Mouse (Mus musculus) heart, embryonic 16.5 days (tissue): Measurements from ENCODE around the gene Heg1. TPM values are rescaled to one million over a fixed set of nuclear protein-coding genes. Genes with fewer than 3 reads are reported as not detected.

Source experiments
- ATAC-seq: fragments of 200-750 bp; cut with Nextera tagmentation; replicated peaks from 2 replicates; pipeline ENCODE4 v1.8.0; 2017; ENCODE audit warnings: moderate number of reproducible peaks; ENCODE audit not compliant: insufficient read depth, low FRiP score; ENCODE audit errors: extremely low read depth
- H3K27ac ChIP-seq: fragments of 300-500 bp; sonication (generic); 2 replicates; pipeline ENCODE4 v1.5.1; 2014; ENCODE audit warnings: mild to moderate bottlenecking, low read length, control low read depth, moderate library complexity
- H3K27me3 ChIP-seq: fragments of 300-500 bp; sonication (generic); 2 replicates; pipeline ENCODE4 v1.6.1; 2014; ENCODE audit warnings: low read length, mixed read lengths; ENCODE audit not compliant: control insufficient read depth, insufficient read depth
- H3K36me3 ChIP-seq: fragments of 300-500 bp; sonication (generic); 2 replicates; pipeline ENCODE4 v1.6.1; 2014; ENCODE audit not compliant: control insufficient read depth, insufficient read depth
- H3K4me1 ChIP-seq: fragments of 300-500 bp; sonication (generic); 2 replicates; pipeline ENCODE4 v1.6.1; 2014; ENCODE audit warnings: low read length, mixed read lengths; ENCODE audit not compliant: control insufficient read depth, insufficient read depth
- H3K4me2 ChIP-seq: fragments of 300-500 bp; sonication (generic); 2 replicates; pipeline ENCODE4 v1.6.1; 2014; ENCODE audit warnings: low read depth, mild to moderate bottlenecking, control low read depth, low read length
- H3K4me3 ChIP-seq: fragments of 300-500 bp; sonication (generic); 2 replicates; pipeline ENCODE4 v1.5.1; 2014; ENCODE audit warnings: mild to moderate bottlenecking, control low read depth, low read length
- H3K9ac ChIP-seq: fragments of 300-500 bp; sonication (generic); 2 replicates; pipeline ENCODE4 v1.6.1; 2014; ENCODE audit warnings: low read length, control low read depth
- H3K9me3 ChIP-seq: fragments of 300-500 bp; sonication (generic); replicated peaks from 2 replicates; pipeline ENCODE4 v1.6.1; 2016; ENCODE audit warnings: low read length; ENCODE audit not compliant: control insufficient read depth
- WGBS: fragments of 180-500 bp; shearing (Covaris S2); extraction: QIAGEN DNeasy Blood & Tissue Kit; methylation state at CpG from one replicate; pipeline ENCODE4 v1.1.7; 2014; 5-methylcytosine and 5-hydroxymethylcytosine counted together
- polyA plus RNA-seq: library from polyadenylated mRNA; unstranded; fragments of >200 nt; fragmentation: Nextera tagmentation; extraction: Ambion mirVana; gene quantifications from 2 replicates; pipeline ENCODE4 v1.2.1, GENCODE M21; 2015

Gene Heg1
- 34.0 and 35.1 TPM in 2 replicates for polyA plus RNA-seq

- WGBS = 1% methylated on average over 19 of the region's 57 CpGs
- H3K27ac ChIP-seq = peak within 1 kb of the TSS; percentile 84
- peak; percentile 81 for ATAC-seq
- H3K4me2 ChIP-seq = peak within 1 kb of the TSS; percentile 71
- H3K9me3 ChIP-seq = no peaks in the 10 kb centered on the region
- peaks cover 38% of the 10 kb centered on the region for H3K4me1 ChIP-seq
- H3K27me3 ChIP-seq = no peaks in the 10 kb centered on the region
- peak within 1 kb of the TSS; percentile 92 for H3K9ac ChIP-seq
- 0 out of 2 replicates have a peak, but pooled peaks cover 2% of the 10 kb centered on the region for H3K36me3 ChIP-seq
- H3K4me3 ChIP-seq = peak within 1 kb of the TSS; percentile 72
Measured at GRCm38 (mm10) chr16:33684162-33684702, at the start of gene Heg1. Gene Heg1, plus strand, starts transcription at chr16:33684370.

DNA sequence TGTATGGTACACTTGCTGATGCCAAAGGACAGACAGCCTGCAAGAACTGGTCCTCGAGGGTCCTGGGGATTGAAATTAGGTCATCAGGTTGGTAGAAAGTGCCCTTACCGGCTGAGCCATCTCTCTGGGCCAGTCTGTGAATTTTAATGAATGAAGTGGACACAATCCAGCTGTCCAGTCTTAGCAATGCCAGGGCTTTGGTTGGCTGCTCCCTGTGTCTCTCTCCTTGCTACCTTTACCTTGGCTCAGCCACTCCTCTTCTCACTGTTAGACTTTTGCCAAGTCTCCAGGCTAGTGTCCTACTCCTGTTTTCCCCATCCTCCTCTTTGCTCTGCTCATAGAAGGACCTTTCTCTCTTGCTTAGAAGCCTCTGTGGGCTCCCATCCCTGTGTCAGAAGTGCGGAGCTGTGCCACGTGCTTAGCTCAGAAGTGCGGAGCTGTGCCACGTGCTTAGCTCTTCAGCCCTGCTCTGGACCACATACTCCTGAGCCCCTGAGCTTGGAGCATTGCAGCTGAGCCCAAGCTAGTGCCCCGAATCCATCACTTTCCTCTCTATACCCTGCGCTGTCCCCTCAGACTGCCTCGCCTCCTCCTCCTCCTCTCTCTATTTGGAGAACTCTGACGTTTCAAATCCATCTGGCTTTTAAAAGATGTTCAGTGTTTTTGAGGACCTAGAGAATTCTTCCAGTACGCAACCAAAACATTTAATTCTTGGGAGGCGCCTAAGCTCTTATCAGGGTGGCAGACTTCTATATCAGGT lies 48.2 kb upstream of the Heg1 start:
- Histone ChIP-seq H3K9me3 (no peaks in the 10 kb centered on the region), H3K4me1 (no peaks in the 10 kb centered on the region; the same call in 1 of the 2 replicates), H3K9ac (no peak overlapping the region), H3K27ac (no peak overlapping the region), H3K4me2 (no peak overlapping the region), H3K27me3 (no peaks in the 10 kb centered on the region), H3K36me3 (no peaks in the 10 kb centered on the region), H3K4me3 (no peak overlapping the region)
- no peak for ATAC-seq
- WGBS = 72% methylated on average over 12 of the region's 12 CpGs

DNA sequence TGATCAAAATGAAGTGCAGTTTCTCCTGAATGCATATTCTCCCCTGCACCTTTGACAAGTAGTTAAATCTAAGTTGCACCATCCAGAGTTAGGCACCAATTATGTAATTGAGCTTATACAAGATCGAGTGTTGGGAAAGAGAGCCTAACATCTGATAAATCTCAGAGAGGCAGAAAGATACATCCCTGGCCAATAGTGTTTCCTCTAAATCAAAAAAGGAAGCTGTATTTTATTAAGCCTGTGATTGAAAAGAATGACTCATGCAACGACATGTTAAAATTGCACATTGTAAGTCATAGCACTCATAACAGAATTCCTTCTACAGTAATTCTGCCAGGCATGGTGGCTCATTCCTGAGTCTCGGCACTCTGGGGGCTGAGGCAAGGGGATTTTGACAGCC lies 42.4 kb upstream of the Heg1 start:
- Histone ChIP-seq H3K36me3 (no peaks in the 10 kb centered on the region; the same call in 1 of the 2 replicates), H3K9me3 (no peaks in the 10 kb centered on the region; the same call in 1 of the 2 replicates), H3K4me3 (no peak overlapping the region), H3K4me2 (no peak overlapping the region), H3K27me3 (no peaks in the 10 kb centered on the region), H3K27ac (no peak overlapping the region), H3K9ac (no peak overlapping the region), H3K4me1 (no peaks in the 10 kb centered on the region; the same call in 1 of the 2 replicates)
- ATAC-seq = no peak
- 50% methylated on average over 3 of the region's 3 CpGs for WGBS

- 88% methylated on average over 6 of the region's 6 CpGs for WGBS
- Histone ChIP-seq H3K27me3 (no peaks in the 10 kb centered on the region), H3K9ac (no peak overlapping the region), H3K27ac (no peak overlapping the region), H3K4me2 (no peak overlapping the region), H3K36me3 (no peaks in the 10 kb centered on the region), H3K9me3 (peaks cover 16% of the 10 kb centered on the region), H3K4me3 (no peak overlapping the region), H3K4me1 (no peaks in the 10 kb centered on the region)
- no peak for ATAC-seq
Measured at GRCm38 (mm10) chr16:33653116-33653515, 31.1 kb upstream of the Heg1 start.

DNA sequence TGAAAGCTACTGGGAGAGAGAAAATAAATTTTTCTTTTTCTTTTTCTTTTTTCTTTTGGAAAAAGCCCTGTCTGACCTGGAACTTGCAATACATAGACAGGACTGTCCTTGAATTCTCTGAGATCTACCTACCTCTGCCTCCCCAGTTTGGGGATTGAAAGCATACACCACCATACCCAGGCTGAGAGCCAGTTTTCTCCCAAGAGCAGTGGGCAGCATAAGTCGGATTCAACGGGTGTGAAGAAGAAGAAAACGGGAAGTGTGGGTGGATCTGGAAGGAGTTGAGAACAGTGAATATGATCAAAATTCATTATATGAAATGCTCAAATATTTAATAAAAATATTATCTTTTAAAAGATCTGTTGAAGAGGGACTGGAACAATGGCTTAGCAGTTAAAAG lies 28.7 kb upstream of the Heg1 start:
- Histone ChIP-seq H3K4me3 (no peak overlapping the region), H3K4me1 (peaks cover 9% of the 10 kb centered on the region), H3K4me2 (no peak overlapping the region), H3K36me3 (no peaks in the 10 kb centered on the region), H3K27ac (no peak overlapping the region), H3K9ac (no peak overlapping the region), H3K9me3 (peaks cover 3% of the 10 kb centered on the region), H3K27me3 (no peaks in the 10 kb centered on the region)
- ATAC-seq = no peak
- WGBS = 90% methylated on average over 3 of the region's 3 CpGs

DNA sequence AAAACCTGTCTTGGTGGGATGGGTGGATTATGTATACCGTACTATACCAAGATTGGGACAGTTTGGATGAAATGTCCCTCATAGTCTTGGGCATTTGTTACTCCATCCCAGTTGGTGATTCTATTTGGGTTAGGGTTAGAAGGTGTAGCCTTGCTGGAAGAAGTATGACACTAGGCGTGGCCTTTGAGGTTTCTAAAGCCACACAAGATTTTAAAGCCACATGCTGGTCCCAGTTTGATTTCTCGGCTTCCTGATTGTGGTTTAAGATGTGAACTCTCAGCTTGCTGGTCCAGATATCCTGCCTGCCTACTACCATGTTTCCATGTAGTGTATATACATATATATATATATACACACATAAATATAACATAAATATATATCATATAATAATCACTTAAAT lies 27.0 kb upstream of the Heg1 start:
- H3K4me2 ChIP-seq = no peak overlapping the region
- no peak for ATAC-seq
- H3K9me3 ChIP-seq = no peaks in the 10 kb centered on the region
- H3K9ac ChIP-seq = no peak overlapping the region
- no peak overlapping the region for H3K27ac ChIP-seq
- H3K36me3 ChIP-seq = no peaks in the 10 kb centered on the region
- 91% methylated on average over 3 of the region's 3 CpGs for WGBS
- no peaks in the 10 kb centered on the region for H3K27me3 ChIP-seq
- no peak overlapping the region for H3K4me3 ChIP-seq
- peaks cover 10% of the 10 kb centered on the region for H3K4me1 ChIP-seq

DNA sequence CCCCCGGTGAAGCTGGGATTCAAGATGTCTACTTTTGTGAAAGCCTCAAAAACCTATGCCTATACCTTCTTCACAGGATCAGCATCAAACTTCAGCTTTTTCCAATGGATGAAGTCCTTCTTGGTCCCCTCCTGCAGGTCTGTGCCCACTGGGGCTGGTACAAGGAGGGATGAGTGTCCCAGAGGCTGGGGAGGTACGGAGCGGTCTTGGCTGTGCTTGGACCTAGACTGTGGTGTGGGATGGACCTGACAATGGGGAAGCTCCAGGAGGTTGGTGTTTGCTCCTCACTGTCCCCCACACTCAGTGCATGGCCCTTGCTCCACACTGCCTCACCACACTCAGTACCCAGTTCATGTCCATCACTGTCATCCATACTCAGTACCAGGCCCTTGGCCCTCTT lies 26.0 kb upstream of the Heg1 start:
- no peak overlapping the region for H3K9ac ChIP-seq
- H3K4me2 ChIP-seq = no peak overlapping the region
- no peaks in the 10 kb centered on the region for H3K9me3 ChIP-seq
- no peaks in the 10 kb centered on the region for H3K27me3 ChIP-seq
- H3K27ac ChIP-seq = no peak overlapping the region
- H3K4me3 ChIP-seq = no peak overlapping the region
- H3K36me3 ChIP-seq = no peaks in the 10 kb centered on the region
- peaks cover 10% of the 10 kb centered on the region for H3K4me1 ChIP-seq
- 88% methylated on average over 3 of the region's 3 CpGs for WGBS
- no peak for ATAC-seq

DNA sequence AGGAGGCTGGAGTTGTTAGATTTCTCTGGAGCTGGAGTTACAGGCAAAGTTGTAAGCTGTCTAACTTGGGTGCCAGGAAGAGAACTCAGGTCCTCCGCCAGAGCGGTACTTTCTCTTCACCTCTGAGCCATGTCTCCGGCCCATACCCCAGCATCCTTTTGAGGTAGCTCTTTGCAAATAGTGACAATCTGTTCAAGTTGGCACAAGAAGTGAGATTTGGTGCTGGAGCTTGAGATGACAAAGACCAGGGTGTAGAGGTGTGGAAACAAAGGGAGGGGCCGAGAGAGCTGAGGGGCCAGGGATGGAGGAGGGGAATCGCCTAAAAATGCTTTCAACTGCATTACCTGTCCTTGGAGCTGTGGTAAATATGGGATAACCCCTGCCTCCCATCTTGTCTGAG lies 24.6 kb upstream of the Heg1 start:
- Histone ChIP-seq H3K36me3 (no peaks in the 10 kb centered on the region), H3K4me2 (no peak overlapping the region), H3K4me1 (peaks cover 10% of the 10 kb centered on the region), H3K4me3 (no peak overlapping the region), H3K9me3 (no peaks in the 10 kb centered on the region), H3K9ac (no peak overlapping the region), H3K27ac (peak overlapping the region; percentile 53; the same call in 1 of the 2 replicates), H3K27me3 (no peaks in the 10 kb centered on the region)
- WGBS = 82% methylated on average over 5 of the region's 5 CpGs
- ATAC-seq = no peak

DNA sequence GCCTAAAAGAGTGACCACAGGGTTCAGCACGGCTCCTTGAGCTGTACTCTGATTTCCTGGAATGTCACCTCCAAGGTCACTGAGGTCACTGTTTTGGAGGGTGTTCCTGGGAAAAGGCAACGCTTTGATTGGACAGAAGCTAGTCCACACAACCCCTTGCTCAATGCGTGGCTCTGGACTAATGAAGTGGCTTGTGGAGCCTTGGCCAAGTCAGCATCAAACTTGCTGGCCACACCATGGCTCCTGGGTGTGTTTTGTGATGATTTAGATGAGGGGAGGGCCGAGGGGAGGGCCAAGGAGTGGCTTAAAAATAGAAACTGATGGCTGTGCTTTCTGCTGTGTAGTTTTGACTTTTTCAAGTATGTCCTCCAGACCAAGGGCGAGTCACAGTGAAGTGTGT lies 24.0 kb upstream of the Heg1 start:
- WGBS = 37% methylated on average over 5 of the region's 5 CpGs
- Histone ChIP-seq H3K4me1 (peaks cover 10% of the 10 kb centered on the region), H3K27ac (peak overlapping the region; percentile 53), H3K27me3 (no peaks in the 10 kb centered on the region), H3K36me3 (no peaks in the 10 kb centered on the region), H3K4me2 (no peak overlapping the region), H3K4me3 (no peak overlapping the region), H3K9me3 (no peaks in the 10 kb centered on the region), H3K9ac (no peak overlapping the region)
- no peak; the same call in 1 of the 2 replicates for ATAC-seq
